Mouse (Mus musculus) erythroblast, embryonic 14.5 days (primary cell): Measurements from ENCODE around the gene Nt5dc2. TPM values are rescaled to one million over a fixed set of nuclear protein-coding genes. Genes with fewer than 3 reads are reported as not detected.
A peak's percentile ranks its signal among the peaks of the same experiment; 100 is the strongest.

Source experiments
- H3K27me3 ChIP-seq: 2 replicates; pipeline ENCODE4 v1.6.1; 2012; ENCODE audit warnings: inconsistent platforms; ENCODE audit not compliant: control insufficient read depth
- H3K36me3 ChIP-seq: 2 replicates; pipeline ENCODE4 v1.6.1; 2012; ENCODE audit warnings: mild to moderate bottlenecking, inconsistent platforms; ENCODE audit not compliant: control insufficient read depth
- H3K4me1 ChIP-seq: 2 replicates; pipeline ENCODE4 v1.6.1; 2012; ENCODE audit warnings: inconsistent platforms; ENCODE audit not compliant: control insufficient read depth
- H3K4me3 ChIP-seq: replicated peaks from 2 replicates; pipeline ENCODE3; 2012; ENCODE audit warnings: moderate library complexity, mild to moderate bottlenecking, inconsistent platforms
- H3K9me3 ChIP-seq: 2 replicates; pipeline ENCODE4 v1.6.1; 2012; ENCODE audit warnings: low read length, inconsistent platforms, mixed read lengths; ENCODE audit not compliant: control insufficient read depth
- GATA1 ChIP-seq: IDR thresholded peaks from 2 replicates; pipeline ENCODE4 v1.6.1; 2012; ENCODE audit warnings: low read length, inconsistent platforms, mixed read lengths
- TAL1 ChIP-seq: IDR thresholded peaks from 3 replicates; pipeline ENCODE4 v1.6.1; 2012; ENCODE audit warnings: low read length, inconsistent platforms, mixed read lengths
- polyA plus RNA-seq: library from polyadenylated mRNA; stranded (reverse); fragments of >175 nt; gene quantifications from 2 replicates; pipeline ENCODE4 v1.2.3, GENCODE M21; 2012

Gene Nt5dc2
- polyA plus RNA-seq, 1 experiment: 16.8 TPM

DNA sequence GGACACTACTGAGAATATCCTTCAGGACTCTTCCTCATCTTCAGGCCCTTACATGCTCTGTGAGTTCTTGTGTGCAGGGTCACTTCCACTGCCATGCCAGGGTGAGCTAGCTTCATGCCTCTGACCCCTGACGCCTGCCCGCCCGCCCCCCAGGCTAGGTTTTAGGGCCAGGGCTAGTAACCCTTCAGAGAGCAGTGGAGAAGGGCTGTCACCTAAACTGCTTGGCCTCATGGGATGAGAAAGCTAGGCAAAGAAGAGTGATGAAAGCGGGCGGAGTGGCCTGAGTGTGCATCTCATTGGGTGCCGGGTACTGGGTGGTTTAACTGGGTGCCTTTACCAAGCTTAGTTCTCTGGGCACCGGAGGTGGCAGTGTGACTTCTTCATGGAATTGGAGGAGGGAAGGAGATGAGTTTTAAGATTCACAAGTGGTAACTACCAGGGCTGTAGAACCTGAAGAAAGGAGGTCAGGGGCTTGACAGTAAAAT is 1.7 kb downstream of the Nt5dc2 start:
- no peak for TF ChIP-seq TAL1
- TF ChIP-seq GATA1: no peak
- peaks cover 46% of the 10 kb centered on the region for H3K36me3 ChIP-seq

GRCm38 (mm10) chr14:31133023-31133665 is 2.3 kb downstream of the Nt5dc2 start:
- peaks cover 52% of the 10 kb centered on the region for H3K36me3 ChIP-seq
- H3K9me3 ChIP-seq: no peaks in the 10 kb centered on the region

More for the DNA sequence above, 1.7 kb downstream of the Nt5dc2 start:
- no peaks in the 10 kb centered on the region for H3K27me3 ChIP-seq
- H3K4me3 ChIP-seq: peak overlapping the region; percentile 86
- H3K4me1 ChIP-seq: peaks cover 56% of the 10 kb centered on the region
- no peaks in the 10 kb centered on the region for H3K9me3 ChIP-seq

DNA sequence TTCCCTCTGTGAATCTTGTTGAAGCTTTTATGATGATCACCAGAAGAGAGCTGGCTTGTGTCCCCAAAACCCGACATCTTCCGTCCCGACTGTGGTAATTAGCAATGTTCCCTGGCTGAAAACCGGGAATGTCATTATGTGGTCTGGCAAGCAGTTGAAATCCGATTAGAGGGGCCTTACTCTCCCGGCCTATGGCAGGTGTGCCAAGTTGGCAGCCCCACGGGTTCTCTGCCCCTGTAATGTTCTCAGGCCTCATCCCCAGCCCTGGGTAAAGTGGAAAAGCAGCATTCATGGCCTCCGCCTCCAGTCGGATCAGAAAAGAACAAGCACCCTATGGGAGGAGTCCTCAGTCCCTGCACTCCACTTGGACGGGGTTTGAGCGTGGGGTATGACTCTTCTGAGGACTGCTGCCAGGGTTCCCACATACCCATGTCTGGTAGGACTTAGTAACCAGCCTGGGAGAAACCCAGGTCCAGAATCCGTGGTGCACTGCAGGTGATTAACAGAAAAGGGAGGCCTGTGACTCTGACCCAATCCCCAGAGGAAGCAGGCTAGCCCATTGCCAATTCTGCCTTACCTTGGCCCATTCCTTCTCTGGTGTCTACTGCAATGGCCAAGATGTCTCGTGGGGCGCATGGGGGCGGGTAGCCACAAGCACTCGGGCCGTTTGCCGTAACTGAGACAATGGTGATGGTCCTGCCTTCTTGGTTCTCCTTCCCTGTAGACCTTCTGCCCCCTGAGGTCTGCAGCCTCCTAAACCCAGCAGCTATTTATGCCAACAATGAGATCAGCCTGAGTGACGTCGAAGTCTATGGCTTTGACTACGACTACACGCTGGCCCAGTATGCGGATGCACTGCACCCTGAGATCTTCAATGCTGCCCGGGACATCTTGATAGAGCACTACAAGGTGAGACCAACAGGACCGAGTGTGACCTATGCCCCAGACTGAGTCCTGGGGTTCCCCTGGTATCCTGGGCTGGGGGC is 3.5 kb downstream of the Nt5dc2 start:
- no peaks in the 10 kb centered on the region for H3K9me3 ChIP-seq
- no peaks in the 10 kb centered on the region for H3K27me3 ChIP-seq
- TF ChIP-seq TAL1: no peak
- no peak for TF ChIP-seq GATA1
- H3K4me1 ChIP-seq: peaks cover 45% of the 10 kb centered on the region
- no peak overlapping the region for H3K4me3 ChIP-seq
- peaks cover 64% of the 10 kb centered on the region for H3K36me3 ChIP-seq

More at GRCm38 (mm10) chr14:31133023-31133665, 2.3 kb downstream of the Nt5dc2 start:
- no peak for TF ChIP-seq TAL1
- no peak for TF ChIP-seq GATA1
- H3K27me3 ChIP-seq: no peaks in the 10 kb centered on the region
- peak overlapping the region; percentile 21 for H3K4me3 ChIP-seq
- peaks cover 53% of the 10 kb centered on the region for H3K4me1 ChIP-seq

DNA sequence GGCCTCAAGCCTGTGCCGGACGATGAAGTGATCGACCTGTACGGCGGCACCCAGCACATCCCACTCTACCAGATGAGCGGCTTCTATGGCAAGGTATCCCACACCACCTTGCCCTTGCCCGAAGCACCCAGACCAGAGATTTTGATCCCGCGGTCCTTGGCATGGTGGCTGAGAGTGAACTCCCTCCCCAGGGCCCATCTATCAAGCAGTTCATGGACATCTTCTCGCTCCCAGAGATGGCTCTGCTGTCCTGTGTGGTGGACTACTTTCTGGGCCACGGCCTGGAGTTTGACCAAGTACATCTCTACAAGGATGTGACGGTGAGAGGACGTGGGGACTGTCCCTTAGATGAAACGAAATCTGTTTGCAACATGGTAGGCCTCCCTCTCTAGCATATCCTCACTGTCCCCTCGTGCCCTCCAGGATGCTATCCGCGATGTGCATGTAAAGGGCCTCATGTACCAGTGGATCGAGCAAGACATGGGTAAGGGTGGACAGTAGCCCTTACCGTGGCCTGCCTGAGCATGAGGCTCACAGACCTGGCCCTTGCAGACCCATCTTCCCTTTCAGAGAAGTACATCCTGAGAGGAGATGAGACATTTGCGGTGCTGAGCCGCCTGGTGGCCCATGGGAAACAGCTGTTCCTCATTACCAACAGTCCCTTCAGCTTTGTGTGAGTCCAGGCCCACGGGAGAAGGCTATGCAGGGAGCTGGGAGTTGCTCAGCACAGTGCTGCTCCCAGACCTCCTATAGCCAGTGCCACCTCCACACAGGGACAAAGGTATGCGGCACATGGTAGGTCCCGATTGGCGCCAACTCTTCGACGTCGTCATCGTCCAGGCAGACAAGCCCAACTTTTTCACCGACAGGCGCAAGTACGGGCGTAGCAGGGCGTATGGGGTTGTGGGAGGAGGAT is 4.9 kb downstream of the Nt5dc2 start:
- peaks cover 31% of the 10 kb centered on the region for H3K4me1 ChIP-seq
- H3K4me3 ChIP-seq: no peak overlapping the region
- H3K9me3 ChIP-seq: no peaks in the 10 kb centered on the region
- peaks cover 78% of the 10 kb centered on the region for H3K36me3 ChIP-seq
- no peaks in the 10 kb centered on the region for H3K27me3 ChIP-seq
- TF ChIP-seq GATA1 (no peak), TAL1 (no peak)

- peaks cover 22% of the 10 kb centered on the region for H3K4me1 ChIP-seq
- TF ChIP-seq GATA1 (no peak), TAL1 (no peak)
- no peaks in the 10 kb centered on the region for H3K9me3 ChIP-seq
- H3K4me3 ChIP-seq: no peak overlapping the region
- no peaks in the 10 kb centered on the region for H3K27me3 ChIP-seq
- peaks cover 87% of the 10 kb centered on the region for H3K36me3 ChIP-seq
Measured at GRCm38 (mm10) chr14:31136411-31137280, 5.8 kb downstream of the Nt5dc2 start.

GRCm38 (mm10) chr14:31137281-31137595 is 6.4 kb downstream of the Nt5dc2 start:
- H3K27me3 ChIP-seq: no peaks in the 10 kb centered on the region
- peaks cover 16% of the 10 kb centered on the region for H3K4me1 ChIP-seq
- no peak for TF ChIP-seq TAL1
- no peak for TF ChIP-seq GATA1
- peaks cover 3% of the 10 kb centered on the region; the same call in 1 of the 2 replicates for H3K9me3 ChIP-seq
- H3K4me3 ChIP-seq: no peak overlapping the region
- peaks cover 93% of the 10 kb centered on the region for H3K36me3 ChIP-seq

DNA sequence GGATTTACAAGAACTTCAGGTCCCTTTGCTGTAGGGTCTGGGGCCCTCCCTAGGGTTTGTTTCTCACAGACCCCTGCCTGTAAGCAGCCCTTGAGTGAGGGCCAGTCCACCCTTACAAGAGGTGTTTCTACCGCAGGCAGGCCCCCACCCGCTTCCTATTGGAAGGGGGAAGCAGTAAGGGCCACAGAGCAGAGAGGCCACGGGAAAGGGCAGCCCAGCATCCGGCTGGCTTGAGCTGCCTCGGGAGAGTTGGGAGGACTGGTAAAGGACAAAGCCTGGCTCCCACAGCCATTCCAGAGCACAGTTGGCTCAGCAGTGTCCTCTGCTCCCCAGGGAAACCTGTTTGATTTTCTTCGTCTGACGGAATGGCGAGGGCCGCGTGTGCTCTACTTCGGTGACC is 6.9 kb downstream of the Nt5dc2 start:
- peaks cover 10% of the 10 kb centered on the region for H3K4me1 ChIP-seq
- no peak overlapping the region for H3K4me3 ChIP-seq
- H3K9me3 ChIP-seq: peaks cover 7% of the 10 kb centered on the region
- no peak for TF ChIP-seq TAL1
- TF ChIP-seq GATA1: no peak
- peaks cover 99% of the 10 kb centered on the region for H3K36me3 ChIP-seq
- no peaks in the 10 kb centered on the region for H3K27me3 ChIP-seq
